Mouse (Mus musculus): ENCODE data around the gene Trmt10a. TPM values are rescaled to one million over a fixed set of nuclear protein-coding genes. Genes with fewer than 3 reads are reported as not detected.

The Trmt10a gene
- polyA plus RNA-seq, 1 experiment: 2.1 TPM

DNA sequence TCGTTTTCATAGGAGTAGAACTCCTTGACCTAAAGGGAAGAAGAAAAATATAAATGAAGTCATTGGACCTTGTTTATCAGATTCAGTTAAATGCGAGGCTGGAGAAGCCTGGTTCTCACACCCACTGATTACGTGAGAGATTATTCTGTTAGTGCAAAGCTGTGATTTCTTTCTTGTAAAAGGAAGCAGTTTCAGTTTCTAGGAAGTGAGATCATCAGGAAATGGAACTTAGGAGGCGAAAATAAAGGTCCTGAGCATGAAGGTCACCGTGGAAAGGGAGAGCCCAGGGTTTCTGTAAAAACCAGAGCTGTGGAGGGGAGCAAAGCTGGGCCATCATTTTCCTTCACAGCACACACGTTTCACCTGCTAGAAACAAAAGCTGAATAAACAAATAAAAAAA lies 24.9 kb upstream of the Trmt10a start:
- Histone ChIP-seq H3K4me3 (ENCODE audit: control insufficient read depth, insufficient read depth, low read length) (no peak overlapping the region), H3K36me3 (ENCODE audit: control insufficient read depth, insufficient read depth, low read length) (no peaks in the 10 kb centered on the region), H3K27ac (ENCODE audit: control insufficient read depth, insufficient read depth, low read length) (no peak overlapping the region)

DNA sequence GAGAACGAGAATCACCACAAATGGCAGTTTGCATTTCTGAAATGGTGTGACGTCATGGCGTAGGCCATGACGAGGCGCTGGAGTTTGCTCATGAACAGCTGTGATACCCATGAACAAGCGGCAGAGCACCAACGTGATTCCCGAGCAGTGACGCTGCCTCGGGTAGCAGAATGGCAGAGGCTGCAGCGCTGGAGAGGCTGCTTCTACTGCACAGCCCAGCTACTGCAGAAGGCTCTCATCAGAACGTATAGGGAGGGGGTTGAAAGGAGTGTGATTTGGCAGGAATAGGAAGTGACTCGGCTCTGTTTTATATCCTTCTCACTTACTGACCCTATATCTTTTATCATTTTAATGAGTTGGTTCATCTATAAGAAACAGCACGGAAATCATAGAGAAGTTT lies 24.4 kb upstream of the Trmt10a start:
- Histone ChIP-seq H3K36me3 (ENCODE audit: control insufficient read depth, insufficient read depth, low read length) (no peaks in the 10 kb centered on the region), H3K4me3 (ENCODE audit: control insufficient read depth, insufficient read depth, low read length) (no peak overlapping the region), H3K4me1 (replicated peaks; ENCODE audit: control insufficient read depth, insufficient read depth, low read length) (no peaks in the 10 kb centered on the region; the same call in 1 of the 2 replicates), H3K27ac (ENCODE audit: control insufficient read depth, insufficient read depth, low read length) (no peak overlapping the region), H3K27me3 (ENCODE audit: control insufficient read depth, insufficient read depth, low read length) (no peaks in the 10 kb centered on the region)
- no peak for DNase-seq
- TF ChIP-seq POLR2A (IDR thresholded peaks at IDR 0.05; ENCODE audit: control insufficient read depth, extremely low read depth, insufficient read depth, low read length, poor library complexity): no peak
- TF ChIP-seq CTCF (IDR thresholded peaks at IDR 0.05; ENCODE audit: borderline replicate concordance, control insufficient read depth, extremely low read depth, insufficient read depth, low read length, poor library complexity): no peak
- 58% methylated on average over 14 of the region's 14 CpGs for WGBS

More for the DNA sequence above, 24.9 kb upstream of the Trmt10a start:
- no peaks in the 10 kb centered on the region for H3K27me3 ChIP-seq (ENCODE audit: control insufficient read depth, insufficient read depth, low read length)
- WGBS: 73% methylated on average over 6 of the region's 6 CpGs
- TF ChIP-seq CTCF (IDR thresholded peaks at IDR 0.05; ENCODE audit: borderline replicate concordance, control insufficient read depth, extremely low read depth, insufficient read depth, low read length, poor library complexity) (no peak), POLR2A (IDR thresholded peaks at IDR 0.05; ENCODE audit: control insufficient read depth, extremely low read depth, insufficient read depth, low read length, poor library complexity) (no peak)
- DNase-seq: no peak
- no peaks in the 10 kb centered on the region; the same call in 1 of the 2 replicates for H3K4me1 ChIP-seq (replicated peaks; ENCODE audit: control insufficient read depth, insufficient read depth, low read length)

DNA sequence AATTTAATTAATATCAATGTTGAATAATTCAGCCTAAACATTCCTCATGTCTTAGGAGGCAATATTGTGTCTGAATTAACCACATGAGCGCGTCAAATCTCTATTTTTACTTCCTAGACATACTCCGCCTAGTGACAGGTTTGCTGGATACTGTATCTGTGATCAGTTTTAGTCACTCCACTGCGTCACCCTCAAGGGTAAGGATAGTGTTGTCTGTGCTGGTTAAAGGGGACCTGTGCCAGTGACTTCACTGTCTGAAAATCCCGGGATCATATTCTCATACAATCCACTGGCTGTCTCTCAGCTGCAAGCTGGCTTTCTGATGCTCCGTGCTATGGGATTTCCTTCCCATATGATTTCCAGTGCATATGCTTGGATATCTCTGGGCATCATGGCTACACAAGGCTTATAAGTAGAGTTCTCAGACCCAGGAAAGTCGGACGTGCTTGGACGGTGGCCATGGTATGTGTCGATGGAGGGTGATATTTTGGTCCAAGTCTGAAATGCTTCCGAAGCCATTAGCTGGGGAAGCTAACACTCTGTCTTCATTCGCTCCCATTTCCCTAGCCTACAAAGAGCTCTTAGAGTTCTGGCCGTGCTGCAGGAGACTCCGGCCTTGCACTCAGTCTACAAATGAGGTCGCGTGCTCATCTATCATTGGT lies 23.7 kb upstream of the Trmt10a start:
- WGBS: 95% methylated on average over 16 of the region's 16 CpGs
- no peaks in the 10 kb centered on the region for H3K27me3 ChIP-seq (ENCODE audit: control insufficient read depth, insufficient read depth, low read length)
- H3K36me3 ChIP-seq (ENCODE audit: control insufficient read depth, insufficient read depth, low read length): no peaks in the 10 kb centered on the region
- no peak overlapping the region for H3K4me3 ChIP-seq (ENCODE audit: control insufficient read depth, insufficient read depth, low read length)
- H3K27ac ChIP-seq (ENCODE audit: control insufficient read depth, insufficient read depth, low read length): no peak overlapping the region
- DNase-seq: no peak
- no peak for TF ChIP-seq POLR2A (IDR thresholded peaks at IDR 0.05; ENCODE audit: control insufficient read depth, extremely low read depth, insufficient read depth, low read length, poor library complexity)
- H3K4me1 ChIP-seq (replicated peaks; ENCODE audit: control insufficient read depth, insufficient read depth, low read length): no peaks in the 10 kb centered on the region; the same call in 1 of the 2 replicates

DNA sequence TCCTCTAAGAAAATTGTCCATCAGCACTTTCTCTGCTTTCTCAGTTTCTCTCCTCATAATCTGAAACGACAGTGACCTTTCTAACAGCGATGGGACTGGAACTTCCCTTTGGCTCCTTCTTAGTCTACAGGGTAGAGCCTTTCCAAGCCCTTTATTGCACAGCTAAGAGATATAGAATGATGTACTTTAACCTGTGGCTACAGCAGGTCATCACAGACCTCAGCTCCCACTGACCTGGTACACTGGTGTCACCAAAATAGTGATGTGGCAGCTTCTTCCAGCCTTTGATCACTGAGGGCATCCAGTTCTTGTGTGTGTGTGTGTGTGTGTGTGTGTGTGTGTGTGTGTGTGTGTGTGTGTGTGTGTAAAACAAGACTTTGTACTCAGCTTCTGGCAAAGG lies 21.8 kb upstream of the Trmt10a start:
- no peaks in the 10 kb centered on the region for H3K36me3 ChIP-seq (ENCODE audit: control insufficient read depth, insufficient read depth, low read length)
- 91% methylated on average over 2 of the region's 2 CpGs for WGBS

DNA sequence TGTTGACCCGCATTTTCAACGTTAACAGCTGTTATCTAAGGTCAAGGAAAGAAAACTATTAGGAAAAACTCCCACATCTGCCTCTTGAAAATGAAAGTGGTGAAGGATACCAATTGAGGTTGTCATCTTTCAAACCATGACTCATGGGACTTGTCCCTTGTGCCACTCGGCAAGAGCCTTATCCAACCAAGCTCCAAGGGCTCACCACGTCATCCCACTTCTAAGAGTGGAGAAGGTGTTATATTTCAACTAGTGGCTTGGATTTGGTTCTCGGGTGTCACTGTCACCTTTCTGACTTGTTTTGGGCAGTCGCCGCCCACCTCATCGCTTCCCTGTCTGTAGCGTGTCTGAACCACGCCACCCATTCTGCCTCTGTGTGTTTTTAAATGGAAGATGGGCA lies 19.4 kb upstream of the Trmt10a start:
- Histone ChIP-seq H3K4me3 (ENCODE audit: control insufficient read depth, insufficient read depth, low read length) (no peak overlapping the region), H3K27me3 (ENCODE audit: control insufficient read depth, insufficient read depth, low read length) (no peaks in the 10 kb centered on the region), H3K4me1 (replicated peaks; ENCODE audit: control insufficient read depth, insufficient read depth, low read length) (no peaks in the 10 kb centered on the region; the same call in 1 of the 2 replicates), H3K27ac (ENCODE audit: control insufficient read depth, insufficient read depth, low read length) (no peak overlapping the region), H3K36me3 (ENCODE audit: control insufficient read depth, insufficient read depth, low read length) (no peaks in the 10 kb centered on the region)
- TF ChIP-seq CTCF (IDR thresholded peaks at IDR 0.05; ENCODE audit: borderline replicate concordance, control insufficient read depth, extremely low read depth, insufficient read depth, low read length, poor library complexity): no peak
- TF ChIP-seq POLR2A (IDR thresholded peaks at IDR 0.05; ENCODE audit: control insufficient read depth, extremely low read depth, insufficient read depth, low read length, poor library complexity): no peak
- 96% methylated on average over 10 of the region's 10 CpGs for WGBS
- DNase-seq: no peak

More for the DNA sequence above, 21.8 kb upstream of the Trmt10a start:
- no peaks in the 10 kb centered on the region; the same call in 1 of the 2 replicates for H3K4me1 ChIP-seq (replicated peaks; ENCODE audit: control insufficient read depth, insufficient read depth, low read length)
- H3K4me3 ChIP-seq (ENCODE audit: control insufficient read depth, insufficient read depth, low read length): no peak overlapping the region
- DNase-seq: no peak
- H3K27ac ChIP-seq (ENCODE audit: control insufficient read depth, insufficient read depth, low read length): no peak overlapping the region
- TF ChIP-seq POLR2A (IDR thresholded peaks at IDR 0.05; ENCODE audit: control insufficient read depth, extremely low read depth, insufficient read depth, low read length, poor library complexity) (no peak), CTCF (IDR thresholded peaks at IDR 0.05; ENCODE audit: borderline replicate concordance, control insufficient read depth, extremely low read depth, insufficient read depth, low read length, poor library complexity) (no peak)
- no peaks in the 10 kb centered on the region for H3K27me3 ChIP-seq (ENCODE audit: control insufficient read depth, insufficient read depth, low read length)

DNA sequence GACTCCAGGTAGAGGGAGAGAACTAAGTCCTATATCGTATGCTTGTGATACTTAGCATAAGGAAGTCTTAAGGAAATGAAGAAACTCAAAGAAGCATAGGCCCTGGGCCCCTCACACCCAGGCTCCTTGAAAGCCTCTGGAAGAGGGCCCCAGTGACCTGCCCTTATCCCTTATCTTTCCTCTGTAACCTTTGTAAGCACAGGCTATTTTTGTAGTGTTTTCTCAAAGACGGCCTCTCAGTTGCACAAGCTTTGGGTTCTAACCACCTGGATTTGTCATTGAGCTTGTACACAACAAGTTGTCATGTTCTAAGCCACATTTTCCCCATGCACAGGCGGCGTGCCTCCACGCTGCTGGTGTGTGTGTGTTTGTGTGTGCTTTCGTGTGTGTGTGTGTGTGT lies 14.1 kb upstream of the Trmt10a start:
- Histone ChIP-seq H3K4me1 (replicated peaks; ENCODE audit: control insufficient read depth, insufficient read depth, low read length) (no peaks in the 10 kb centered on the region), H3K36me3 (ENCODE audit: control insufficient read depth, insufficient read depth, low read length) (no peaks in the 10 kb centered on the region), H3K27ac (ENCODE audit: control insufficient read depth, insufficient read depth, low read length) (no peak overlapping the region), H3K4me3 (ENCODE audit: control insufficient read depth, insufficient read depth, low read length) (no peak overlapping the region), H3K27me3 (ENCODE audit: control insufficient read depth, insufficient read depth, low read length) (no peaks in the 10 kb centered on the region)
- DNase-seq: no peak
- WGBS: 98% methylated on average over 6 of the region's 6 CpGs
- no peak for TF ChIP-seq POLR2A (IDR thresholded peaks at IDR 0.05; ENCODE audit: control insufficient read depth, extremely low read depth, insufficient read depth, low read length, poor library complexity)

DNA sequence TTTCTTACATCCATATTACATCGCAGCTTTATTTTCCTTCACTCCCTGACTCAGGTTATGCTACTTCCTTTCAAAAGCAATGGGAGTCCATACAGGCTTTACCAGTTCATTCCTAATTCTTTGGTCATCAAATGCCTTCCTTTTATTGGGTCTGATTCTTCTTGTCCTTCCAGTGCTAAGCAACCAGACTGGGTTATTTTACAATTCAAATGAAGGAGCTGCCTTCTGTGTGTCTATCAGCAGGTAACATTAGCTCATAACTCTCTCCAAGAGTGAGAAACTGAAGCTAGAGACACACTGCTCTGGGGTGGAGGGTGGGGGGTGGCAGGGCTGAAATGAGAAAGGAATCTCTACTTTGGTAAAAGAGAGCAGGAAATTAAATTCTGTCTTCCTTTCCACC lies 12.6 kb upstream of the Trmt10a start:
- 87% methylated on average over 1 of the region's 1 CpGs for WGBS
- no peak for DNase-seq
- TF ChIP-seq CTCF (IDR thresholded peaks at IDR 0.05; ENCODE audit: borderline replicate concordance, control insufficient read depth, extremely low read depth, insufficient read depth, low read length, poor library complexity): no peak
- no peak for TF ChIP-seq POLR2A (IDR thresholded peaks at IDR 0.05; ENCODE audit: control insufficient read depth, extremely low read depth, insufficient read depth, low read length, poor library complexity)
- Histone ChIP-seq H3K36me3 (ENCODE audit: control insufficient read depth, insufficient read depth, low read length) (no peaks in the 10 kb centered on the region), H3K4me1 (replicated peaks; ENCODE audit: control insufficient read depth, insufficient read depth, low read length) (no peaks in the 10 kb centered on the region), H3K27ac (ENCODE audit: control insufficient read depth, insufficient read depth, low read length) (no peak overlapping the region), H3K27me3 (ENCODE audit: control insufficient read depth, insufficient read depth, low read length) (no peaks in the 10 kb centered on the region), H3K4me3 (ENCODE audit: control insufficient read depth, insufficient read depth, low read length) (no peak overlapping the region)

Measured in thymus, adult 2 months (tissue).